Mouse (Mus musculus): ENCODE results near the gene Gm10772. TPM values are rescaled to one million over a fixed set of nuclear protein-coding genes. Genes with fewer than 3 reads are reported as not detected.
"Not testable (repeated sequence)": the region's sequence is repeated elsewhere in the genome, so short reads cannot be mapped to it uniquely, and the experiment has no call there.

Gene Gm10772
- not detected in 2 replicates for polyA plus RNA-seq (2015; fragmentation: Nextera tagmentation; extraction: Ambion mirVana)

DNA sequence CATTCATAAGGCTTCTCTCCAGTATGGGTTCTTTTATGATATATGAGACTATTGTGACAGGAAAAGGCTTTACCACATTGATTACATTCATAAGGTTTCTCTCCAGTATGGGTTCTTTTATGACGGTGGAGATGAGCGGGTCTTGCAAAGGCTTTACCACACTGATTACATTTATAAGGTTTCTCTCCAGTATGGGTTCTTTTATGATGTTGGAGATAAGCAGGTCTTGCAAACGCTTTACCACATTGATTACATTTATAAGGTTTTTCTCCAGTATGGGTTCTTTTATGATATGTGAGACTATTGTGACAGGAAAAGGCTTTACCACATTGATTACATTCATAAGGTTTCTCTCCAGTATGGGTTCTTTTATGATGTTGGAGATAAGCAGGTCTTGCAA, at the start of gene Gm10772:
Gene Gm10772 (minus strand): TSS at position 101 of the 400 bp plus-strand sequence.
- H3K4me2 ChIP-seq; H3K4me3 ChIP-seq; H3K27ac ChIP-seq; H3K27me3 ChIP-seq; H3K4me1 ChIP-seq; H3K9me3 ChIP-seq; H3K9ac ChIP-seq; H3K36me3 ChIP-seq; ATAC-seq (ENCODE audit: borderline replicate concordance, extremely low read depth, low FRiP score, low TSS enrichment): not testable (repeated sequence)
- WGBS, result 87% methylated on average over 2 of the region's 3 CpGs

GRCm38 (mm10) chr13:66263914-66264313, 36.5 kb upstream of the Gm10772 start:
- H3K27me3 ChIP-seq; H3K9me3 ChIP-seq; H3K4me2 ChIP-seq; H3K4me3 ChIP-seq; ATAC-seq (ENCODE audit: borderline replicate concordance, extremely low read depth, low FRiP score, low TSS enrichment); H3K4me1 ChIP-seq; H3K9ac ChIP-seq; H3K27ac ChIP-seq; H3K36me3 ChIP-seq: not testable (repeated sequence)
- no CpG with 5 or more reads among the region's 1 CpGs for WGBS

GRCm38 (mm10) chr13:66263141-66263540, 35.8 kb upstream of the Gm10772 start:
- ATAC-seq (ENCODE audit: borderline replicate concordance, extremely low read depth, low FRiP score, low TSS enrichment); H3K9ac ChIP-seq; H3K27ac ChIP-seq; H3K4me1 ChIP-seq; H3K9me3 ChIP-seq; H3K4me3 ChIP-seq; H3K36me3 ChIP-seq; H3K27me3 ChIP-seq; H3K4me2 ChIP-seq: not testable (repeated sequence)
- 85% methylated on average over 4 of the region's 7 CpGs for WGBS

DNA sequence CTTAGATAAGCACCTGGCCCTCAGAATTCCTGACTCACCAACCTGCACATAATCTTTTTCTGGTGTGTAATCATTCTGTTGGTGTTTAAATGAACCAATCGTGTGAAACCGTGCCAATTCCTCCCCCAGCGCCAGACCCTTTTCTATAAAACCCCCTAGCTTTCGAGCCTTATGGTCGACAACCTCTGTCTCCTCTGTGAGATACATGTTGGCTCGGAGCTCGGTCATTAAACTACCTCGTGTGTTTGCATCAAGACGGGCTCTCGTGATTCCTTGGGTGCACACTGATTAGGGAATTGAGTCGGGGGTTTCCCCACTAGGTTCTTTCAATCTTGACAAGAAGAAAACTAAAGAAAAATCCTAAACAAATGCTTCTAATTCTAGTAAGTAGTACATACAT, 13.0 kb downstream of the Gm10772 start:
- Histone ChIP-seq H3K9me3 (no peaks in the 10 kb centered on the region), H3K27me3 (no peaks in the 10 kb centered on the region), H3K4me3 (no peak overlapping the region), H3K4me2 (no peak overlapping the region), H3K36me3 (no peaks in the 10 kb centered on the region), H3K9ac (no peak overlapping the region), H3K4me1 (no peaks in the 10 kb centered on the region), H3K27ac (no peak overlapping the region)
- no CpG with 5 or more reads among the region's 11 CpGs for WGBS
- no peak for ATAC-seq (ENCODE audit: borderline replicate concordance, extremely low read depth, low FRiP score, low TSS enrichment)

- not testable (repeated sequence) for H3K4me3 ChIP-seq; H3K27me3 ChIP-seq; H3K4me1 ChIP-seq; H3K4me2 ChIP-seq; H3K36me3 ChIP-seq; H3K9me3 ChIP-seq; ATAC-seq (ENCODE audit: borderline replicate concordance, extremely low read depth, low FRiP score, low TSS enrichment); H3K9ac ChIP-seq; H3K27ac ChIP-seq
- no CpG with 5 or more reads among the region's 1 CpGs for WGBS
These were observed 13.6 kb downstream of the Gm10772 start for GRCm38 (mm10) chr13:66213811-66214210.

- not testable (repeated sequence) for ATAC-seq (ENCODE audit: borderline replicate concordance, extremely low read depth, low FRiP score, low TSS enrichment); H3K36me3 ChIP-seq; H3K27ac ChIP-seq; H3K4me1 ChIP-seq; H3K9ac ChIP-seq; H3K4me2 ChIP-seq; H3K9me3 ChIP-seq; H3K27me3 ChIP-seq; H3K4me3 ChIP-seq
- 75% methylated on average over 6 of the region's 12 CpGs for WGBS
These were observed 48.2 kb downstream of the Gm10772 start for GRCm38 (mm10) chr13:66179172-66179571.

Other genes with a start within 250 kb of the Gm10772 start
- not detected in 2 replicates for gene Gm10324, start 108.0 kb downstream of the Gm10772 start, polyA plus RNA-seq (2015; fragmentation: Nextera tagmentation; extraction: Ambion mirVana)
- not detected in 2 replicates for gene 2410141K09Rik, start 213.5 kb upstream of the Gm10772 start, polyA plus RNA-seq (2015; fragmentation: Nextera tagmentation; extraction: Ambion mirVana)

Measured in lung, embryonic 15.5 days (tissue).